Mouse (Mus musculus) limb, embryonic 12.5 days (tissue): ENCODE data around the gene Tspan2. TPM values are rescaled to one million over a fixed set of nuclear protein-coding genes. Genes with fewer than 3 reads are reported as not detected.

Experiments used
- ATAC-seq: fragments of 200-750 bp; cut with Nextera tagmentation; 2 replicates; pipeline ENCODE4 v1.8.0; 2017; ENCODE audit warnings: low read depth, moderate TSS enrichment; ENCODE audit not compliant: insufficient number of reproducible peaks, insufficient read depth, low FRiP score, low TSS enrichment
- H3K27ac ChIP-seq: fragments of 300-500 bp; sonication (generic); 2 replicates; pipeline ENCODE4 v1.5.1; 2016; ENCODE audit warnings: mild to moderate bottlenecking, moderate library complexity
- H3K27me3 ChIP-seq: fragments of 300-500 bp; sonication (generic); 2 replicates; pipeline ENCODE4 v1.6.1; 2016; ENCODE audit warnings: mild to moderate bottlenecking, moderate library complexity
- H3K36me3 ChIP-seq: fragments of 300-500 bp; sonication (generic); 2 replicates; pipeline ENCODE4 v1.6.1; 2016; ENCODE audit warnings: mild to moderate bottlenecking, moderate library complexity
- H3K4me1 ChIP-seq: fragments of 300-500 bp; sonication (generic); replicated peaks from 2 replicates; pipeline ENCODE4 v1.6.1; 2016
- H3K4me2 ChIP-seq: fragments of 300-500 bp; sonication (generic); 2 replicates; pipeline ENCODE4 v1.6.1; 2016; ENCODE audit warnings: mild to moderate bottlenecking, moderate library complexity
- H3K4me3 ChIP-seq: fragments of 300-500 bp; sonication (generic); replicated peaks from 2 replicates; pipeline ENCODE4 v1.5.1; 2016; ENCODE audit warnings: mild to moderate bottlenecking
- H3K9ac ChIP-seq: fragments of 300-500 bp; sonication (generic); replicated peaks from 2 replicates; pipeline ENCODE4 v1.6.1; 2016; ENCODE audit warnings: mild to moderate bottlenecking, moderate library complexity
- H3K9me3 ChIP-seq: fragments of 300-500 bp; sonication (generic); 2 replicates; pipeline ENCODE4 v1.6.1; 2016; ENCODE audit warnings: mild to moderate bottlenecking, moderate library complexity
- WGBS: fragments of 180-500 bp; shearing (Covaris S2); methylation state at CpG from one replicate; pipeline ENCODE4 v1.1.7; 2016; 5-methylcytosine and 5-hydroxymethylcytosine counted together
- polyA plus RNA-seq: library from polyadenylated mRNA; unstranded; fragments of >200 nt; fragmentation: Nextera tagmentation; extraction: Ambion mirVana; gene quantifications from 2 replicates; pipeline ENCODE4 v1.2.1, GENCODE M21; 2016

Gene Tspan2
- polyA plus RNA-seq, 1 experiment from 2014 or later: 5.6 TPM

GRCm38 (mm10) chr3:102715066-102715584 lies 19.2 kb upstream of the Tspan2 start:
- WGBS: 33% methylated on average over 11 of the region's 11 CpGs
- Histone ChIP-seq H3K36me3 (no peaks in the 10 kb centered on the region), H3K9ac (0 out of 2 replicates have a peak overlapping the region, but pooled peaks have one; percentile 27), H3K4me1 (peaks cover 2% of the 10 kb centered on the region; the same call in 1 of the 2 replicates), H3K9me3 (no peaks in the 10 kb centered on the region), H3K27ac (no peak overlapping the region), H3K4me3 (no peak overlapping the region), H3K27me3 (0 out of 2 replicates have a peak, but pooled peaks cover 7% of the 10 kb centered on the region), H3K4me2 (peak overlapping the region; percentile 34)
- peak; percentile 15; the same call in 1 of the 2 replicates for ATAC-seq

- H3K27me3 ChIP-seq: 0 out of 2 replicates have a peak, but pooled peaks cover 7% of the 10 kb centered on the region
- H3K27ac ChIP-seq: no peak overlapping the region
- no peaks in the 10 kb centered on the region for H3K9me3 ChIP-seq
- H3K9ac ChIP-seq: no peak overlapping the region
- no peaks in the 10 kb centered on the region for H3K36me3 ChIP-seq
- peaks cover 2% of the 10 kb centered on the region; the same call in 1 of the 2 replicates for H3K4me1 ChIP-seq
- 87% methylated on average over 8 of the region's 8 CpGs for WGBS
- no peak overlapping the region for H3K4me3 ChIP-seq
- no peak overlapping the region for H3K4me2 ChIP-seq
- ATAC-seq: no peak
Measured at GRCm38 (mm10) chr3:102715839-102716238, 18.5 kb upstream of the Tspan2 start.

- H3K9me3 ChIP-seq: no peaks in the 10 kb centered on the region
- no peak overlapping the region for H3K9ac ChIP-seq
- WGBS: 74% methylated on average over 3 of the region's 3 CpGs
- no peak for ATAC-seq
- H3K27ac ChIP-seq: no peak overlapping the region
- no peak overlapping the region for H3K4me2 ChIP-seq
- 0 out of 2 replicates have a peak, but pooled peaks cover 7% of the 10 kb centered on the region for H3K27me3 ChIP-seq
- H3K4me3 ChIP-seq: no peak overlapping the region
- H3K36me3 ChIP-seq: no peaks in the 10 kb centered on the region
- peaks cover 2% of the 10 kb centered on the region; the same call in 1 of the 2 replicates for H3K4me1 ChIP-seq
Measured at GRCm38 (mm10) chr3:102717586-102718285, 16.6 kb upstream of the Tspan2 start.

- H3K4me2 ChIP-seq: no peak overlapping the region
Measured at GRCm38 (mm10) chr3:102723154-102723553, 11.2 kb upstream of the Tspan2 start.

GRCm38 (mm10) chr3:102723841-102724570 lies 10.3 kb upstream of the Tspan2 start:
- Histone ChIP-seq H3K4me2 (no peak overlapping the region; the same call in 1 of the 2 replicates), H3K4me3 (no peak overlapping the region), H3K4me1 (peaks cover 13% of the 10 kb centered on the region; the same call in 1 of the 2 replicates), H3K9ac (no peak overlapping the region), H3K27ac (no peak overlapping the region), H3K9me3 (no peaks in the 10 kb centered on the region), H3K36me3 (no peaks in the 10 kb centered on the region), H3K27me3 (no peaks in the 10 kb centered on the region)
- no peak for ATAC-seq
- WGBS: 66% methylated on average over 6 of the region's 6 CpGs

More at GRCm38 (mm10) chr3:102723154-102723553, 11.2 kb upstream of the Tspan2 start:
- ATAC-seq: no peak
- H3K36me3 ChIP-seq: no peaks in the 10 kb centered on the region
- no peak overlapping the region for H3K27ac ChIP-seq
- H3K9me3 ChIP-seq: no peaks in the 10 kb centered on the region
- no peaks in the 10 kb centered on the region for H3K27me3 ChIP-seq
- H3K4me3 ChIP-seq: no peak overlapping the region
- H3K4me1 ChIP-seq: peaks cover 13% of the 10 kb centered on the region; the same call in 1 of the 2 replicates
- H3K9ac ChIP-seq: no peak overlapping the region
- 70% methylated on average over 4 of the region's 4 CpGs for WGBS

GRCm38 (mm10) chr3:102724798-102725459 lies 9.4 kb upstream of the Tspan2 start:
- H3K4me1 ChIP-seq: peaks cover 13% of the 10 kb centered on the region; the same call in 1 of the 2 replicates
- H3K9me3 ChIP-seq: no peaks in the 10 kb centered on the region
- H3K4me2 ChIP-seq: no peak overlapping the region
- ATAC-seq: no peak
- H3K9ac ChIP-seq: no peak overlapping the region
- no peaks in the 10 kb centered on the region for H3K36me3 ChIP-seq
- H3K27me3 ChIP-seq: no peaks in the 10 kb centered on the region
- H3K27ac ChIP-seq: no peak overlapping the region
- 59% methylated on average over 7 of the region's 7 CpGs for WGBS
- no peak overlapping the region for H3K4me3 ChIP-seq

GRCm38 (mm10) chr3:102729416-102729815 lies 4.9 kb upstream of the Tspan2 start:
- Histone ChIP-seq H3K36me3 (no peaks in the 10 kb centered on the region), H3K9ac (no peak overlapping the region), H3K4me1 (peaks cover 11% of the 10 kb centered on the region), H3K27ac (no peak overlapping the region), H3K9me3 (no peaks in the 10 kb centered on the region), H3K4me2 (no peak overlapping the region), H3K4me3 (no peak overlapping the region), H3K27me3 (no peaks in the 10 kb centered on the region)
- ATAC-seq: no peak
- WGBS: 58% methylated on average over 5 of the region's 5 CpGs

- no peaks in the 10 kb centered on the region for H3K9me3 ChIP-seq
- no peak overlapping the region for H3K4me3 ChIP-seq
- peaks cover 11% of the 10 kb centered on the region for H3K4me1 ChIP-seq
- H3K27me3 ChIP-seq: peaks cover 6% of the 10 kb centered on the region; the same call in 1 of the 2 replicates
- ATAC-seq: no peak
- H3K4me2 ChIP-seq: no peak overlapping the region
- H3K9ac ChIP-seq: no peak overlapping the region
- 79% methylated on average over 3 of the region's 3 CpGs for WGBS
- H3K36me3 ChIP-seq: no peaks in the 10 kb centered on the region
- H3K27ac ChIP-seq: no peak overlapping the region
Measured at GRCm38 (mm10) chr3:102731112-102731511, 3.2 kb upstream of the Tspan2 start.

- H3K36me3 ChIP-seq: no peaks in the 10 kb centered on the region
- H3K4me3 ChIP-seq: no peak overlapping the region
- peaks cover 11% of the 10 kb centered on the region for H3K4me1 ChIP-seq
- H3K4me2 ChIP-seq: no peak overlapping the region
- 90% methylated on average over 4 of the region's 4 CpGs for WGBS
- H3K9ac ChIP-seq: no peak overlapping the region
- ATAC-seq: no peak
- H3K9me3 ChIP-seq: no peaks in the 10 kb centered on the region
- H3K27me3 ChIP-seq: peaks cover 6% of the 10 kb centered on the region; the same call in 1 of the 2 replicates
- no peak overlapping the region for H3K27ac ChIP-seq
Measured at GRCm38 (mm10) chr3:102732619-102733018, 1.7 kb upstream of the Tspan2 start.

- Histone ChIP-seq H3K9ac (no peak overlapping the region), H3K27ac (no peak overlapping the region), H3K4me2 (no peak overlapping the region), H3K4me3 (no peak overlapping the region), H3K4me1 (peaks cover 11% of the 10 kb centered on the region), H3K27me3 (peaks cover 6% of the 10 kb centered on the region; the same call in 1 of the 2 replicates), H3K36me3 (no peaks in the 10 kb centered on the region), H3K9me3 (no peaks in the 10 kb centered on the region)
- no peak for ATAC-seq
- WGBS: 92% methylated on average over 3 of the region's 3 CpGs
Measured at GRCm38 (mm10) chr3:102733050-102733449, 1.3 kb upstream of the Tspan2 start.
